8 mouse cellular contexts compared by ENCODE assay signal in genomic region chr8:76901430-76902204, GRCm38 (mm10). TPM values are rescaled to one million over a fixed set of nuclear protein-coding genes. Genes with fewer than 3 reads are reported as not detected.
DNase-seq lines count a peak whose midpoint lies in the region; ATAC-seq lines count a peak whose summit lies in the region.

No protein-coding gene starts in this region.

- no peaks in the 10 kb centered on the region for H3K36me3 ChIP-seq in intestine, embryonic 14.5 days (ENCODE audit: control insufficient read depth, insufficient read depth, low read length)

- H3K9me3 ChIP-seq in intestine, embryonic 14.5 days (ENCODE audit: control insufficient read depth, low read length) = no peaks in the 10 kb centered on the region

- WGBS in intestine, embryonic 14.5 days = under 1% methylated on average over 39 of the region's 41 CpGs

- no peak overlapping the region for H3K27ac ChIP-seq in intestine, embryonic 14.5 days (ENCODE audit: low read depth)

- H3K9ac ChIP-seq in intestine, embryonic 14.5 days (ENCODE audit: low read length) = peak overlapping the region; percentile 40

- peak; percentile 99 for DNase-seq in adrenal gland, adult 2 months
- DNase-seq in embryo, embryonic 11 days = peak; percentile 96
- DNase-seq in gastrocnemius, postnatal 36 days = peak; percentile 93 to 97
- peak; percentile 92 for DNase-seq in intestine, embryonic 14.5 days (ENCODE audit: low spot score)
- DNase-seq in left cerebral cortex, postnatal 10 days (ENCODE audit: extremely low spot score in 1 of 2, low spot score in 2 of 2) = peak; percentile 95 to 98
- peak; percentile 98 for DNase-seq in right cerebral cortex, postnatal 10 days (ENCODE audit: low spot score in 2 of 2)
- DNase-seq in urinary bladder, postnatal 14 days (ENCODE audit: low spot score) = peak; percentile 98

- H3K27me3 ChIP-seq in intestine, embryonic 14.5 days (replicated peaks; ENCODE audit: control insufficient read depth, insufficient read depth, low read length) = peaks cover 70% of the 10 kb centered on the region

- peak overlapping the region; percentile 60 for H3K4me2 ChIP-seq in intestine, embryonic 14.5 days (ENCODE audit: low read length)

- H3K4me3 ChIP-seq in intestine, embryonic 14.5 days (ENCODE audit: low read depth, low read length) = peak overlapping the region; percentile 34

- peak; percentile 98 for ATAC-seq in intestine, embryonic 14.5 days (replicated peaks; ENCODE audit: low FRiP score, low TSS enrichment, low read depth)
- peak; percentile 84 for ATAC-seq in megakaryocyte progenitor cell, adult 5-6 weeks (replicated peaks; ENCODE audit: poor library complexity)

- peaks cover 9% of the 10 kb centered on the region for H3K4me1 ChIP-seq in intestine, embryonic 14.5 days (replicated peaks; ENCODE audit: control insufficient read depth, insufficient read depth, low read length)

- intact Hi-C loops in gastrocnemius, postnatal 36 days (cut with DNase I) = no loop called here
- intact Hi-C loops in left cerebral cortex, postnatal 10 days (cut with DNase I) = loop anchor here (5.0 to 10.0 kb wide), 2 partner anchors 413 to 834 kb away; no protein-coding TSS in a partner anchor

RNA-seq across cellular contexts. Expression of gene Nr3c2, which starts 2.4 kb away (rescaled TPM):
- total RNA-seq in adrenal gland, adult 2 months (2021) = 10 to 100 TPM; 13.1 to 14.7 TPM
- 3.3 and 4.4 TPM in 2 replicates for polyA plus RNA-seq in adrenal gland, adult 2 months (2012; rRNA removed)
- 1 to 10 TPM; 6.1 to 7.6 TPM for total RNA-seq in gastrocnemius, postnatal 36 days (2021)
- polyA plus RNA-seq in intestine, embryonic 14.5 days (2014; fragmentation: Nextera tagmentation; extraction: Ambion mirVana) = 1.6 and 2.9 TPM in 2 replicates
- 10 to 100 TPM; 22.3 to 23.8 TPM for total RNA-seq in left cerebral cortex, postnatal 10 days (2021)
- 0.34 and 1.3 TPM in 2 replicates for total RNA-seq in megakaryocyte progenitor cell, adult 5-6 weeks (2015)
- 0.29 and 0.37 TPM in 2 replicates for total RNA-seq in megakaryocyte progenitor cell, adult 5-6 weeks (2017)
